Mouse (Mus musculus) thymus, adult 18-20 months (tissue): ENCODE measurements around the gene Plekhs1.
"Not testable (repeated sequence)": the region's sequence is repeated elsewhere in the genome, so short reads cannot be mapped to it uniquely, and the experiment has no call there.

Experiments
- DNase-seq, 2 experiments: peaks; one replicate each; pipeline ENCODE4 v3.0.0; 2022; ENCODE audit warnings: mixed read lengths in 2 of 2

The Plekhs1 gene

DNA sequence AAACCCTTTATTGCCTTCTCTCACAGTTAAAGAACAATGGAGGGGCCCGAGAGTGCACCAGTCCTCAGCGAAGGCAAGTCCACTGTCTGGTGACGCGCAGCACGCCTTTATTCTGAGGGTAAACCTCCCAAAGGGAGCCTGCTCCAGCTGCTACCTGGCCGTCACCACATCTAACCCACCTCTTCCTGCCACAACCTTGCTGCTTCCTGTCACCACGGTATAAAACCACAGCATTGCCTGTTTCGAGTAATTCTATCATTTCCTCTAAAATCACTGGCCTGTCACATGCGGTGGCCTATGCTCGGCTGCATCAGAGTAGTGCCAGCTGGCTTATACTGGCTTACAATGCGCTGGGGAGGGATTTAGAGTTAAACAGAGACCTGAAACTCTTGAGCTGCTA, 69.1 kb downstream of the Plekhs1 start:
- DNase-seq, result not testable (repeated sequence)

GRCm38 (mm10) chr19:56531251-56531650, 69.8 kb downstream of the Plekhs1 start:
- no peak for DNase-seq

DNA sequence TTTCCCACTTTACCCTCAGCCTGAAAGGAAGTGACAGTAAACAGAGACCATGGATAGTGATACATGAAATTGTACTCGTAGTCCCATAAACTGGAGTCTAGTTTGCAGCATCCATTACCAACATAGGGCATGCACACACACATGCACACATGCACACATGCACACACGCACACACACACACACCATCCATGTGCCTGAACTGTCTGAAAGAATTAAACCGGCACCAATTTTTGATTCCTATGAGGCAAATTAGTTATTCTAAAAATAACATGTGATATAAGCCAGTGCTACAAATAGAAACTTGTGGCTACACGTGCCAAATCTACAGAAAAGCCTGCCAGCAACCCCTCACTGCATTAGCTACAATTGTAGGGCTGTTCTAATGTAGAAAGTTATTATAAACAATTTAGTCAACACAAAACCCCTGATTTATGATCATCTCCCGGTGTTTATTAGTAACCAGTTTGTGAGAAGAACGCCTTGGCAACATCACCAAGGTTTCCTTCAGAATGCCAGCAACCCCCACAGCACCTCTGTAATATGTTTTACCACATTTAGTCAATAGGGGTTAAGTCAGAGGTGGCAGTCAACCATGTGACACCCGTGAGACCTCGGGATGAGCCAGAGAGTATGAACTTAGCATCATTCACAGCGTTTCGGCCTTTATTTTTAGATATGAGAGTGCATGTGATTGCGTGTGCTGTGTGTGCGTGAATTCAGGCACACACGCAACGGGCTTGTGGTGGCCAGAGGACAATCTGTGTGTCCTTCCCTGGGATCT, 72.0 kb downstream of the Plekhs1 start:
- DNase-seq, result no peak

DNA sequence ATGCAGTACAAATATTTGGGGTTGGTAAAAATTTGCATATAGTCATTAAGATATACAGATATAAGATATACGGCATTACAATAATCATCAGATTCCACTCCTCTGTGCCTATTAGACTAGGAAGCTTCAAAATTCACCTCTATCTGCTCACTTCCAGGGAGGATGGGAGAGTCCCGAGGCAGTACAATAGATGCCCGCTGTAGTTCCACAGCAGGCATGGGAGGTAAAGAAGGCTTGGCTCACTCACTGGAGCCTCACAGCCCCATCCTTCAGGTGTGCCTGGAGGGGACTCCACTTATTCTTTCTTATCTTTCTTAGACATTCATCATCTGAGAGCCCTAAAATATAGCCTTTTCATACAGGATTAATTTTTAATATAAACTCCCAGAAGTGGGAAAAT, 72.9 kb downstream of the Plekhs1 start:
- DNase-seq, result no peak

GRCm38 (mm10) chr19:56535064-56535463, 73.6 kb downstream of the Plekhs1 start:
- DNase-seq, result no peak

DNA sequence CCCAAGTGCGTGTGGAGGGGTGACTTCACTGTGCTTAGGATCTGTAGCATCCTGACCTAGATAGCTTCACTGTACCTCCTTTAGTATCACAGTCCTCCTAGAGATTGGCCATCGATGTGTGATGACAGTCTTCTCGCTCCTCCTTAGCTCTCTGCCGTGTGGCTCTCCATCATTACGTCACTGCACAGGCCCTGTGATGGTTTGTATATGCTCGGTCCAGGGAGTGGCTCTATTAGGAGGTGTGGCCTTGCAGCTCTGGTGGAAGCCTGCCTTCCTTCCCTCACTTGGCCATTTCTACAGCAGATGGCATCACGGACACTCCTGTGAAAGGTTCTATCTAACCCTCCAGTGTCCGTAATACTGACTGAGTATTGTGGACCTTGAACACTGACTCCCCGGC, 74.3 kb downstream of the Plekhs1 start:
- DNase-seq, result no peak
